Mouse (Mus musculus) layer of hippocampus, postnatal 36 days (tissue): ENCODE measurements around the gene BC051142. TPM values are rescaled to one million over a fixed set of nuclear protein-coding genes. Genes with fewer than 3 reads are reported as not detected.
"Not testable (repeated sequence)": the region's sequence is repeated elsewhere in the genome, so short reads cannot be mapped to it uniquely, and the experiment has no call there.

Source experiments
- DNase-seq, 2 experiments: peaks; one replicate each; pipeline ENCODE4 v3.0.0; 2022
- total RNA-seq, 2 experiments: library from RNA; stranded (reverse); gene quantifications; 2 replicates each; pipeline ENCODE4 v1.2.3; 2021

BC051142 gene
- total RNA-seq, 2 experiments from 2014 or later: 2.3 to 3.6 TPM

- DNase-seq: no peak
Observed at GRCm38 (mm10) chr17:34399394-34399715, 735 bp downstream of the BC051142 start.

GRCm38 (mm10) chr17:34411117-34411516, 12.5 kb downstream of the BC051142 start:
- DNase-seq: peak; percentile 70 to 76

GRCm38 (mm10) chr17:34420014-34420413, 21.4 kb downstream of the BC051142 start:
- DNase-seq: no peak

- no peak for DNase-seq
Observed at GRCm38 (mm10) chr17:34427597-34427996, 29.0 kb downstream of the BC051142 start.

GRCm38 (mm10) chr17:34437120-34437519, 38.5 kb downstream of the BC051142 start:
- no peak for DNase-seq

- DNase-seq: no peak
Observed at GRCm38 (mm10) chr17:34437606-34438005, 39.0 kb downstream of the BC051142 start.

GRCm38 (mm10) chr17:34438588-34438987, 40.0 kb downstream of the BC051142 start:
- no peak for DNase-seq

GRCm38 (mm10) chr17:34439795-34440194, 41.2 kb downstream of the BC051142 start:
- no peak for DNase-seq

GRCm38 (mm10) chr17:34441990-34442389, 43.4 kb downstream of the BC051142 start:
- DNase-seq: no peak

- DNase-seq: no peak
Observed at GRCm38 (mm10) chr17:34448473-34449041, 49.9 kb downstream of the BC051142 start.

- no peak for DNase-seq
Observed at GRCm38 (mm10) chr17:34457668-34458067, 59.0 kb downstream of the BC051142 start.

- DNase-seq: no peak
Observed at GRCm38 (mm10) chr17:34459255-34459654, 60.6 kb downstream of the BC051142 start.

- not testable (repeated sequence) for DNase-seq
Observed at GRCm38 (mm10) chr17:34465906-34466305, 67.3 kb downstream of the BC051142 start.

- no peak for DNase-seq
Observed at GRCm38 (mm10) chr17:34470491-34470890, 71.9 kb downstream of the BC051142 start.

- no peak for DNase-seq
Observed at GRCm38 (mm10) chr17:34475060-34475459, 76.4 kb downstream of the BC051142 start.

- DNase-seq: no peak
Observed at GRCm38 (mm10) chr17:34476427-34476826, 77.8 kb downstream of the BC051142 start.

GRCm38 (mm10) chr17:34477238-34478013, 78.8 kb downstream of the BC051142 start, which contains the start of gene Btnl4:
Btnl4 (minus strand) TSS chr17:34477318.
- DNase-seq: not testable (repeated sequence)

GRCm38 (mm10) chr17:34492796-34493195, 94.2 kb downstream of the BC051142 start:
- no peak for DNase-seq

GRCm38 (mm10) chr17:34495156-34495555, 96.5 kb downstream of the BC051142 start:
- not testable (repeated sequence) for DNase-seq

GRCm38 (mm10) chr17:34496539-34496938, 97.9 kb downstream of the BC051142 start:
- no peak for DNase-seq

GRCm38 (mm10) chr17:34497319-34497718, 98.7 kb downstream of the BC051142 start:
- not testable (repeated sequence) for DNase-seq

- DNase-seq: not testable (repeated sequence)
Observed at GRCm38 (mm10) chr17:34497726-34498125, 99.1 kb downstream of the BC051142 start.

- DNase-seq: no peak
Observed at GRCm38 (mm10) chr17:34507591-34507990, 109.0 kb downstream of the BC051142 start.
